Mouse (Mus musculus) cerebellum, adult 2 months (tissue): ENCODE results near the gene Cenps. TPM values are rescaled to one million over a fixed set of nuclear protein-coding genes. Genes with fewer than 3 reads are reported as not detected.

Experiments used
- DNase-seq, 2 experiments: peaks; one replicate each; pipeline ENCODE4 v3.0.0; 2021
- H3K27ac ChIP-seq: fragments of 200-500 bp; 2 replicates; pipeline ENCODE4 v1.5.1; 2012; ENCODE audit warnings: low read length, control low read depth, inconsistent platforms; ENCODE audit not compliant: insufficient read depth
- H3K27me3 ChIP-seq: fragments of 200-500 bp; 2 replicates; pipeline ENCODE4 v1.6.1; 2012; ENCODE audit warnings: inconsistent platforms, mild to moderate bottlenecking, low read length, moderate library complexity; ENCODE audit not compliant: control insufficient read depth, insufficient read depth
- H3K4me1 ChIP-seq: fragments of 200-500 bp; 2 replicates; pipeline ENCODE4 v1.6.1; 2011; ENCODE audit warnings: low read length; ENCODE audit not compliant: control insufficient read depth, insufficient read depth
- H3K4me3 ChIP-seq: fragments of 200-500 bp; replicated peaks from 2 replicates; pipeline ENCODE3; 2011; ENCODE audit warnings: mild to moderate bottlenecking, low read depth, low read length, control low read depth; ENCODE audit not compliant: insufficient read depth
- CTCF ChIP-seq: fragments of 200-500 bp; IDR thresholded peaks from 2 replicates; pipeline ENCODE4 v1.5.1; 2011; ENCODE audit warnings: low read depth, mild to moderate bottlenecking, control low read depth, low read length, moderate library complexity, borderline replicate concordance; ENCODE audit not compliant: insufficient read depth
- POLR2A ChIP-seq: fragments of 200-500 bp; IDR thresholded peaks from 2 replicates; pipeline ENCODE4 v1.6.1; 2011; ENCODE audit warnings: low read length, control low read depth, borderline replicate concordance; ENCODE audit not compliant: insufficient read depth
- whole genome bisulfite sequencing: fragments of 180-500 bp; shearing (Covaris S2); methylation state at CpG from one replicate; pipeline ENCODE4 v1.1.7; 2018; 5-methylcytosine and 5-hydroxymethylcytosine counted together
- polyA plus RNA-seq: library from polyadenylated mRNA; depleted of rRNA; stranded (reverse); fragments of >200 nt; gene quantifications from 2 replicates; pipeline ENCODE4 v1.2.3, GENCODE M21; 2012; rRNA removed

Cenps gene
- polyA plus RNA-seq = 6.3 and 6.4 TPM in 2 replicates

DNA sequence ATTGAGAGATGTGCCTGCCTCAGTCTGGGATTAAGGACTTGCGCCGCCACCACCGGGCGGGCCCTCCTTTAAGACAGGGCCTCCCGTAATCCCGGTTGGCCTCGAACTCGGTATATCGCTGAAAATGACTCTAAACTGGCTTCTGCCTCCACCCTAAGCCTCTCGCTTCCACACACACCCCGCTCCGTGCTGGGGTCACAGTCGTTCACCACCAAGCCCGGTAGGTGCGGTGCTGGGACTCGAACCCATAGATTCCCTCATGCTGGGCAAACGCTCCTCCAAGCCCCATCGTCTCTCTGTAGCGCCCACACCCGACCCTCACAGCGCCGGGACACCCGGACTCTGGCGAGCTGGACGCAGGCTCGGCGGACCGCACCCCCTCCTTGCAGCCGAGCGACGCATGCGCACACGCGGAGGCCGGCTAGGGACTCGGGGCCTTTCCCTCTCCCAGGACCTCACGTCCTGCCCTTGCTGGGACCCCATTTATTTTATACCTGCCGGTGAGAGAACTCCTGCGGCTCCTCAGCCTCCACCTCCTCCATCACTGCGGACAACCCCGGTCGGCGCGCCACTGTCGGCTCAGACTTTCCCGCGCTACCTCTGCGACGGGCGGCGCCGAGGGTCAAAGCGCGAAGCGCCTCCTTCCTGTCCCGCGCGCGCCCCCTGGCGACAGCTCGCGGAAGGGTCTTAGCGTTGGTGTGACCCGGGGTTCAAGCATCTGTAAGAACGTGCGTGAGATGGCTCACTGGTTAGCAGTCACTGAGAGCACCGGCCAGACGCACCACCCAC is at the start of gene Cenps:
TSS of gene Cenps (minus strand) at position 648 of the 789 bp plus-strand sequence.
- 1% methylated on average over 68 of the region's 68 CpGs for WGBS
- no peak within 1 kb of the TSS for H3K27ac ChIP-seq

DNA sequence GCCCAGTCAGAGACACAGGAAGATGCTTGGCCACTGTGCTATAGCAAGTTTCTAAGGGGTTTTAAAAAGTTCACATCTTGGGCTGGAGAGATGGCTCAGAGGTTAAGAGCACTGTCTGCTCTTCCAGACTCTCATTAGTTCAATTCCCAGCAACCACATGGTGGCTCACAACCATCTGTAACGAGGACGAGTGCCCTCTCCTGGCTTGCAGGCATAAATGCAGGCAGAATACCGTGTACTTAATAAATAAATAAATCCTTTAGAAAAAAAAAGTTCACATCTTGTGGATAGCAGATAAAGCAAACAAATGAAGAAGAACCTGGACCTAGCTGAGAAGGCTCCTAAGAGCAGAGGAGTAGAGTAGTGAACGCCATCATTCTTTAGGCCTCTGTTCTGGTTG is 45.3 kb upstream of the Cenps start:
- 52% methylated on average over 4 of the region's 4 CpGs for WGBS
- Histone ChIP-seq H3K27me3 (no peaks in the 10 kb centered on the region), H3K4me3 (no peak overlapping the region), H3K27ac (no peak overlapping the region), H3K4me1 (no peaks in the 10 kb centered on the region)
- TF ChIP-seq CTCF (peak; percentile 52; the same call in 1 of the 2 replicates), POLR2A (no peak)
- DNase-seq = no peak

More for the DNA sequence above, at the start of gene Cenps:
- Histone ChIP-seq H3K4me3 (peak within 1 kb of the TSS; percentile 80), H3K27me3 (no peaks in the 10 kb centered on the region), H3K4me1 (no peaks in the 10 kb centered on the region)
- peak; percentile 90 to 93 for DNase-seq
- TF ChIP-seq POLR2A = no peak
- peak; percentile 86 for TF ChIP-seq CTCF

DNA sequence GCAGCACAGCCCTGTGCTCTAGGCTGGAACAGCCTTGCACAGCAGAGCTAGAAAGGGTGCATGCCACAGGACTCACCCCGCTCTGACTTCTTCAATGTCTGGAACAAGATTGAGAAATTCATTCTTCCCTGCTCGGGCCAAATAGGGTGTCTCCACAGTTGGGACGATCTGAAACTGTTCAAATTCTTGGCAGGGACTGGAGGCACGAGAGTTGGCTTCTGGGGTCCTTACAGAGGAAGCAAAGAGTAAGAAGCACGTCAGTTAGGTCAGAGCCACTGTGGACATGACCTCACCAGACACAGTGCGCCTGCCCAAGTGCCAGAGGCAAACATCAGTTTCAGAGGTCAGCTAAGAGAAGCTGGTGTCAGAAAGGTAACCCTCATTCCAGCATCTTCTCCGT is 44.8 kb upstream of the Cenps start:
- no peaks in the 10 kb centered on the region for H3K27me3 ChIP-seq
- TF ChIP-seq CTCF (no peak), POLR2A (no peak)
- DNase-seq = no peak
- 83% methylated on average over 7 of the region's 7 CpGs for WGBS
- H3K4me3 ChIP-seq = no peak overlapping the region
- H3K27ac ChIP-seq = no peak overlapping the region
- H3K4me1 ChIP-seq = no peaks in the 10 kb centered on the region

DNA sequence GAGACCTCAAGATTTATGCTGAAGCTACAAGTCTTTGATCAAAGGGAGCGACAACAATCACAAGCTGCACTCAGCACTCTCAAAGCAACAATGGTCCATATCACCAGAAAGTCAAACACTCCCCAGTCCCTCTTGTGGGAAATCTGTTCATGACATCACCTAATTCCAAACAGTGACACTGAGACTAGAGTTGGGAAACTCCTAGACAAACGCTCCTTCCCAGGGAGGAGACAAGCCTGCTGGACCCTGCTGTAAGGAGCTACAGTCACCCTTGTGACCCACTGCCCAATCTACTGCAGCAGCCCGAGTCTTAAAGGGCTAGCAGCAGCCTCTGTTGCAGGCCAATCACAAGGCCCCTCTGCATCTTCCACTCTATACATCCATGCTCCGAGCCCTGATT is 42.1 kb upstream of the Cenps start:
- 68% methylated on average over 4 of the region's 4 CpGs for WGBS
- TF ChIP-seq POLR2A (no peak), CTCF (no peak)

DNA sequence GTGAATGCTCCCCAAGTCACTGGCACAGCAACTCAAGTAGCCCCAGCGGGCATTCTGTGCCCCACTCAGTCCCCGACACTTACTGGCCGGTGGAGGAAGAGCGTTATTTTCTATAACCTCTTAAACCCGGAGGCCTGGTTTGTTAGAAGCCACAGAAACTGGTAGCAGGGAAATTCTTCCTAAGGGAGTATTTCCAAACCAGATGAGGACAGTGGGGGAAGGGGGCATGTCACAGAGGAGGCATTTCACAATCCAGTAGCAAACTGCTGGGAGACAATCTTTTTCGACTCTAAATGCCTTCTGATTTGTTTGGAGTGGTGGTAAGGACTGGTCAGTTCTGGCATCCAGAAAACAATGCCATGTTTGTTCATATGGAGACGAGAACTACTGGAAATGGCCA is 41.7 kb upstream of the Cenps start:
- WGBS = 80% methylated on average over 7 of the region's 7 CpGs
- TF ChIP-seq POLR2A = no peak
- no peak for TF ChIP-seq CTCF
- Histone ChIP-seq H3K27me3 (no peaks in the 10 kb centered on the region), H3K4me1 (no peaks in the 10 kb centered on the region), H3K4me3 (no peak overlapping the region), H3K27ac (no peak overlapping the region)
- DNase-seq = no peak

More for the DNA sequence above, 42.1 kb upstream of the Cenps start:
- Histone ChIP-seq H3K4me1 (no peaks in the 10 kb centered on the region), H3K4me3 (no peak overlapping the region), H3K27ac (no peak overlapping the region), H3K27me3 (no peaks in the 10 kb centered on the region)
- no peak for DNase-seq

DNA sequence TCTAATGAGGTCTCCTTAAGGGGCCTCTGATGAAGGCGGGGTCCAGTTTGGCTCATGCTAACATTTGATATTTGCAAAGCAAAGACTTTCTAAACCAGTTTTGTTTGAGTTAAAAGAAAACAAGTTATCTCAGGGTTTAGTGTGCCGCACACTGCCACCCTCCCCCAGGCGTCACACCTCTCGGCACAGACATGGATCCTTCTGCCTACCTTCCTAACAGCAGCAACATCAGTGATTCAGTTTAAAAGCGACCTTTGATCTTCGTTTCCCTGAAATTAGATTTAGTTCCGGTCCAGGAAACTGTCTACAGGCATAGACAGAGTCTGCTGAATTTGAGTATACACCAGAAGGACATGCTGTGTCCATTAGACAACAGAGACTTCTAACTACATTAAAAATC is 40.9 kb upstream of the Cenps start:
- H3K27me3 ChIP-seq = no peaks in the 10 kb centered on the region
- 69% methylated on average over 7 of the region's 7 CpGs for WGBS

DNA sequence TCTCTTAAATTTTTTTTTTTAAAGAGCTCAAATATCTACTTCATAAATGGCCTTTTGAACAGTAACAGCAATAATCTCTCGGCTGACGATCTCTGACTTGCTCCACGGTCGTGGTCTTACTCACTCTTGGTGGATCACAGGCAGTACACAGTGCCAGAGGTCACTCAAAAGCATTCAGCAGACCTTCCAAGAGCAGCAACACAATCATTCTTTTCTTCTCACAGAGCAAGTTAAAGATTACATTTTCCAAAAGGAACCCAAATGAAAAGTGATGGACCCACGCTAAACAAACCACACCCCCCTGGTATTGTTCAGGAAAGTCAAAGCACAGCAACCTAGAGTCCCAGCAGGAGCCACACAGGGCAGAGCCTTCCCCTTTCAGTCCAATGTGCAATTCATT is 39.6 kb upstream of the Cenps start:
- DNase-seq = no peak
- Histone ChIP-seq H3K27me3 (no peaks in the 10 kb centered on the region), H3K4me3 (no peak overlapping the region), H3K27ac (no peak overlapping the region), H3K4me1 (no peaks in the 10 kb centered on the region; the same call in 1 of the 2 replicates)
- TF ChIP-seq CTCF (no peak), POLR2A (no peak)
- 52% methylated on average over 5 of the region's 5 CpGs for WGBS

More for the DNA sequence above, 40.9 kb upstream of the Cenps start:
- no peaks in the 10 kb centered on the region for H3K4me1 ChIP-seq
- H3K27ac ChIP-seq = no peak overlapping the region
- no peak for TF ChIP-seq POLR2A
- no peak for TF ChIP-seq CTCF
- no peak for DNase-seq
- no peak overlapping the region for H3K4me3 ChIP-seq

DNA sequence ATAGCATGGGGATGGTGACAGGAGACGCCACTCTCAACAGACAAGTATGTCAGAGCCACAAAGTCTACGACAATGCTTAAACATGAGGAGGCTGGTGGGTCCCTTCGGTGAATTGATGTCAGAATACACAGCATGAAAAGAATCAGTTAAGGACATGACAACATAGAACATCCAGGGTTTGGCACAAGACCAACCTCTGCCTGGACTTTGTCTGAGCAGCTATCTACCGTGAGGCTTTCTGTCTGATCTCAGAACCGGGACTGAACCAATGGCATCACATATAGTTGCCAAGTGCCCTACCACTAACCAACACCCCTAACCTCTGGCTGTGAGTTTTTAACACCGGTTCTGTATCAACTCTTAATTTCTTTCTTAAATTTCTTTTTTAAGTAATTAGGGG is 39.2 kb upstream of the Cenps start:
- TF ChIP-seq CTCF = no peak
- TF ChIP-seq POLR2A = no peak
- Histone ChIP-seq H3K4me1 (no peaks in the 10 kb centered on the region; the same call in 1 of the 2 replicates), H3K27me3 (no peaks in the 10 kb centered on the region), H3K27ac (no peak overlapping the region), H3K4me3 (no peak overlapping the region)
- WGBS = 40% methylated on average over 6 of the region's 6 CpGs
- DNase-seq = no peak
